Mouse (Mus musculus) liver, adult 10 weeks (tissue): ENCODE data around the gene Vmn1r165. TPM values are rescaled to one million over a fixed set of nuclear protein-coding genes. Genes with fewer than 3 reads are reported as not detected.

Experiments
- polyA plus RNA-seq: library from polyadenylated mRNA; stranded (reverse); fragments of 350-450 nt; fragmentation: Illumina TruSeq; extraction: RNeasy Lipid Tissue Mini Kit (QIAGEN cat#74804); gene quantifications from one replicate; pipeline ENCODE4 v1.2.3, GENCODE M21; 2014; ENCODE audit warnings: low read depth, low replicate concordance

Vmn1r165 gene
- not detected for polyA plus RNA-seq

DNA sequence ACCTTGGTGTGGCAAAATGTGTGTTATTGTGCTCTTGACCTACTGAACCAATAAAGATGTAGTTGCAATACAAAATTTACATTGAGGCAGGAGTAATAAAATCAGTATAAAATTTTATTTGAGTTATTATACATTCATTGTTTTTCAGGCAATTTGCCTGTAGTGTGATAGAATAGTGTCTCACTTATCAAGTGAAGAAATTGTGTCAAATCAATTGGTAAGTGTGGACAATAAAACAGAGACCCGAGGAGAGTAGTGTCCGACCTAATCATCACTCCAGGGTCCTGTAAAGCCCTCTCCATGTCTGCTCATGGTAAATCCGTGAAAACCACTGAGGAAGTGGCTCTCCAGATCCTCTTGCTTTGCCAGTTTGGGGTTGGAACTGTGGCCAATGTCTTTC lies at the start of gene Vmn1r165:
Vmn1r165 (plus strand) TSS at position 301 of the 400 bp plus-strand sequence.

DNA sequence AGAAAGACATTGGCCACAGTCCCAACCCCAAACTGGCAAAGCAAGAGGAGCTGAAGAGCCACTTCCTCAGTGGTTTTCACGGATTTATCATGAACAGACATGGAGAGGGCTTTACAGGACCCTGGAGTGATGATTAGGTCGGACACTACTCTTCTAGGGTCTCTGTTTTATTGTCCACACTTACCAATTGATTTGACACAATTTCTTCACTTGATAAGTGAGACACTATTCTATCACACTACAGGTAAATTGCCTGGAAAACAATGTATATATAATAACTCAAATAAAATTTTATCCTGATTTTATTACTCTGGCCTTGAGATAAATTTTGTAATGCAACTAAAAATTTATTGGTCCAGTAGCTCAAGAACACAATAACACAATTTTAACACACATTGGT lies 34.5 kb downstream of the Vmn1r165 start, which contains the start of gene Vmn1r166:
Vmn1r166 (minus strand) TSS at position 101 of the 400 bp plus-strand sequence.

Other genes starting within 250 kb of the Vmn1r165 start
- not detected for gene Gm4214, start 232.7 kb upstream of the Vmn1r165 start, polyA plus RNA-seq
- not detected for gene Gm4216, start 197.4 kb upstream of the Vmn1r165 start, polyA plus RNA-seq
- gene Vmn1r163, start 161.8 kb upstream of the Vmn1r165 start, polyA plus RNA-seq, result not detected
- gene Gm8720, start 149.9 kb upstream of the Vmn1r165 start, polyA plus RNA-seq, result not detected
- gene Gm10662, start 72.9 kb upstream of the Vmn1r165 start, polyA plus RNA-seq, result not detected
- gene Vmn1r166, start 34.4 kb downstream of the Vmn1r165 start, polyA plus RNA-seq, result not detected
- gene Gm6902, start 61.6 kb downstream of the Vmn1r165 start, polyA plus RNA-seq, result not detected
- gene Nlrp4e, start 83.9 kb downstream of the Vmn1r165 start, polyA plus RNA-seq, result not detected
- gene Nlrp5, start 168.6 kb downstream of the Vmn1r165 start, polyA plus RNA-seq, result not detected